Mouse (Mus musculus): ENCODE data around the gene Hspa13. TPM values are rescaled to one million over a fixed set of nuclear protein-coding genes. Genes with fewer than 3 reads are reported as not detected.

Hspa13 gene
- polyA plus RNA-seq, 1 experiment from 2014 or later: 43.0 TPM

Small RNA genes lying within 50 kb of the gene (microRNA-seq; reads per million reads assigned to microRNA genes)
- not detected for gene Gm22923

Other genes with a start within 250 kb of the Hspa13 start
- not detected in 2 replicates for gene Lipi, start 181.0 kb downstream of the Hspa13 start, polyA plus RNA-seq (2015; fragmentation: Nextera tagmentation; extraction: Ambion mirVana)
- 1.2 and 1.4 TPM in 2 replicates for gene Rbm11, start 174.3 kb downstream of the Hspa13 start, polyA plus RNA-seq (2015; fragmentation: Nextera tagmentation; extraction: Ambion mirVana)